Mouse (Mus musculus) spleen, adult 18-20 months (tissue): ENCODE measurements at regions not wholly inside any gene's neighbourhood (a gene's known extent, or its start where the extent isn't known, plus 50 kb on each side); places are given as distances from the start of the nearest gene placed in this dataset.

ENCODE experiments used
- DNase-seq, 2 experiments: peaks; one replicate each; pipeline ENCODE4 v3.0.0; 2022; ENCODE audit warnings: mixed read lengths in 2 of 2

DNA sequence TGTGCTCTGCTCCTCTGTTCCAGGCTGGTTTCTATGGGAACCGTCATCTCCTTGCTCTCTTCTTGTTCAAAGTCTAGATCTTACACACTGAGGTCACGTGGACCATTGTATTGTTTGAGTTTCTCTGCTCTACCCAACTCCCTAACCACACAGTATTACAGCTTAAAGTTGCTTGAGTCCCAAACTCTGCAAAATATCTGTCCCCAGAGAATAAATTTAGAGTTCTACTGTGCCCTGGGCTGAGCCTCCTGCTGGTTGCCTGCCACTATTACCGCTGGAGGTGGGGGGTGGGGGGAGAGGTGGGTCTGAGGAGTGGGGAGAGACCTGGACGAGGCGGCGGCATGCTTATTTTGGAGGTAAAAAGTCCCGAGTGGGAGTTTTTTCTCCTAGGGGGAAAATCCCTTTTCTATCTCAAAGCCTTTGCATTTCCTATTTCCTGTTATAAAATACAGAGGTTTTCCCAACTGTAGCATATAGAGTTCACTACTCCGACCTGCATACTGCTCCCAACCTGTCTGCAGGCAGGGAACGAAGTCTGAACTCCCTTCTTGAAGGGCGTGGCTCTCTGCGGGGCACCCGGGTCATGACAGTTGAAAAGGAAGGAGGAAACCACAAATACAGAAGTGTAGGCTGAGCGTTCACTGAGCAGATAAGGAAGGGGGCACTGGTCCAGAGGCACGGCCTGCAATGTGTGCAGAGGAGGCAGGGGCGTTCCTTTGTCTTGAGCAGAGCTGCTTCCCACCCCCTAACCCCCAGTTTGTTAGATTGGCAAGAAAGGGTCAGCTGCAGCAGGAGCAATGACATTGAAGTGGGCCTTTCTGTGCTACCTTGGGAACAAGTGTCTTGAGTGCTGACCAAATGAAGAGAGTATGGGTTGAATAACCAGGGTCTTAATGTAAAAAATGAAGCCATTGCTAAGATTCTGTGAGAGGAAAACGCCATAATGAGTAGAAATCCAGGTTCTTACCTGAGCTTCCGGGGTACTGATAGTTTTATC is 188.7 kb downstream of the Akap7 start:
- peak; percentile 29 to 51 for DNase-seq

DNA sequence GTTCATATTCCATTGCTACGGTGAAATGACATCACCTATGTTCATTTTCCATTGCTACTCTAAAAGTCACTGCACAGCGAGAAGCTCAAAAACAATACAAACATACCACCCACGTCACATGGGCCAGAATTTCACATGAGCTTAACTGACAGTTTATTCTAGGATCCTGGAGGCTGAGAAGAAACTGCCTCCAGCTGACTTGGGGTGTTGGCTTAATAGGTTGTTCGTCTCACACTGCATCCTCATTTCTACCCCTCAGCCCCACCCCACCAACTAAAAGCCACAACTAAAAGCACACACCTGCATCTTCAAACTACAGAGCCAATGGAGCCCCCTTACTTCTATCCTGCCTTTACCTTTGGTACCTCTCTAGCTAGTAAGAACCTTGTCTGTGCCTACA is 187.0 kb upstream of the Arg1 start:
- no peak for DNase-seq

- no peak for DNase-seq
Measured at GRCm38 (mm10) chr10:25112449-25113171, 185.3 kb upstream of the Arg1 start.

DNA sequence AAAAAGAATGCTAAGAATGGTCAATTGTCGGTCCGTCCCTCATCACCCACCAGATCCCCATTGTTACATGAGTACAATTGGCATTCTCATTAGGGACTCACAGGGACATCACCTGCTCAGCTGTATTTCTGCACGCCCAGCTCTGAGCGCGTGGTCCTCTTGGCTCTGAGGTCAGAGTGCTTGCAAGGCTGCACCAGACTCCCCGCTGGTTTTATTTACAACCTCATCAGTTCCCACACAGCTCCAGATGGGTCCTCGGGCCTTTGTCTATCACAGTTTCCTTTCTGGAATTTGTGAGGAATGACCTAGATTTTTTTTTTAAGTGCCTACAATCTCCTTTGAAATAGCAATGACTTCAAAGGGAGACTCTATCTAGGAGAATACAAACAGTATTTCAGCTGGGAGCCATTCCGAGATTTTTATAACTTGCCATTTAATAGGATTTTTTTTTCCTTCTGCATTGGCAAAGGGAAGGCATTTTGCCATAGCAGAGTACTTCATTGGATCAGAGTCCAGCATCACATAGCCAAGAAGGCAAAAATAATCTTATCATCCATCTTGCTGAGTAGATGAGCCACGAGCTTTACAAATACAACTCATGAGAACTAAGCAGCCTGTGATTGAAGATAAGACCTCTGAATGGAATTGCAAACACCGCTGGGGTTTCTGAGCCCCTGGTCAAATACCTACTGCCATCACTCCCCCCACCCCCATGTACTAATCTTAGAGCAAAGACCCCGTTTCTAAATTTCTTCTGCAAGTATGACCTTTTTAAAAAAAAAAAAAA is 184.5 kb upstream of the Arg1 start:
- no peak for DNase-seq

- DNase-seq, result no peak
Measured at GRCm38 (mm10) chr10:25111181-25111580, 183.9 kb upstream of the Arg1 start.

- DNase-seq, result no peak
Measured at GRCm38 (mm10) chr10:25098070-25098469, 170.8 kb upstream of the Arg1 start.

GRCm38 (mm10) chr10:25089705-25090386 is 162.6 kb upstream of the Arg1 start:
- no peak for DNase-seq

- no peak for DNase-seq
Measured at GRCm38 (mm10) chr10:25086745-25087144, 159.5 kb upstream of the Arg1 start.

- no peak for DNase-seq
Measured at GRCm38 (mm10) chr10:25082930-25083329, 155.6 kb upstream of the Arg1 start.

- DNase-seq, result no peak
Measured at GRCm38 (mm10) chr10:25072617-25073016, 145.3 kb upstream of the Arg1 start.

GRCm38 (mm10) chr10:25068301-25068700 is 141.0 kb upstream of the Arg1 start:
- DNase-seq, result no peak

GRCm38 (mm10) chr10:25064701-25065362 is 137.5 kb upstream of the Arg1 start:
- DNase-seq, result no peak

GRCm38 (mm10) chr10:25061402-25062055 is 134.2 kb upstream of the Arg1 start:
- DNase-seq, result no peak

DNA sequence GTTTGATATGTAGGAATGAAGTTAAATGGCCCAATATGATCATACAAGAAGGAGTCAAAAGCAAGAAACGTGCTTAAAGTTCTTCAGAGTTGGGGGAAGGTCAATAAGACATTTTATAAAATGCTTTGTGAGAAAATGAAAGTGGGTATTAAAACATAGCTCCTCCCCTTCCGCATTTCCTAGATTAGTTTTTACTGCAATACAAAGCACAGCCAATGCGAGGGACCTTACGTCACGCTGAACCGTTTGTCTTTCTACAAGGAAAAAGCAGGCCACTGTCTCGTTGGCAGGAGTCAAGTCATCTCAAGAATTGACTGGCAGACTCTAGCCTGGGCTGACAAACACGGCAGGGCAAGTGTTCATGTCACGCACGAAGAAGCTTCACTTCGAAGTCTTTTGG is 131.4 kb upstream of the Arg1 start:
- no peak for DNase-seq

DNA sequence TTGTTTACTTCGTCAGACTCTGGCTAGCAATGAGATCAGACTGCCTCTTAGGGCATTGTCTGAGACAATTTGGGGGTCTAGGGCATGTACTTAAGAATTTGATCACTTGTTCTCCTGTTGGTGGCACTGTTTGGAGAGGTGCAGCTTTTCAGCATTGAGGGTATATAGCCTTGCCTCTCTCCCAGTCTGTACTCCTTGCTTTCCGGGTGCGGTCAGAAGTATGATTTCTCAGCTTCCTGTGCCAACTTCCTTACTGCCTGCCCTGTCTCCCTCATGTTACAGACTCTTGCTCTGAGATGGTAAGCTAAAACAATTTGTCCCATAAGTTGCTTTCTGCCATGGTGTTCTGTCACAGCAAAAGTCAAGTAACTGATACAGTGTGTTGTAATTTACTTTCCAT is 124.7 kb upstream of the Arg1 start:
- DNase-seq, result no peak

DNA sequence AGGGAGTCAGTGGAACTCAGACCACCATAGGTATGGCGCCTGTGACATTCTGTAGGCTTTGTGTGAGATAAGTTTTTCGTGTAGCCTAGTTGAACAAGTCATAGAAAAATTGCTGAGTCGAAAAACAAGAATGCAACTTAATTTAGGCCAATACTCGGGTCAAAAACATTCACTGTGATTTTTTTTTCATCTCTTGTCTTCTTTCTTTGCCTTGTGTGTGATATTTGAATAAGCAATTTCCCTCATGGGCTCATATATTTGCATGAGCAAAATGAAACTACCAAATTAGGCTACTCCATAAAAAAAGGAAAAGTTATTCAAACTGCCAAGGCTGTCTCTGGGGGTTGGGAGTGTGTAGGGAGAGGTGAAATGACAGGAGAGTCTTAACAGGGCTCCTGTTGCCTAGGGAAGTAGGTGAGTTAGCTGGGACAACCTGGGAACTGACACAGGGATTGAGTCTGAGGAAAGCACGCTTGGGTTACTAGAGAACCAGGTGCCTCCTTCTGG is 124.1 kb upstream of the Arg1 start:
- DNase-seq, result no peak

DNA sequence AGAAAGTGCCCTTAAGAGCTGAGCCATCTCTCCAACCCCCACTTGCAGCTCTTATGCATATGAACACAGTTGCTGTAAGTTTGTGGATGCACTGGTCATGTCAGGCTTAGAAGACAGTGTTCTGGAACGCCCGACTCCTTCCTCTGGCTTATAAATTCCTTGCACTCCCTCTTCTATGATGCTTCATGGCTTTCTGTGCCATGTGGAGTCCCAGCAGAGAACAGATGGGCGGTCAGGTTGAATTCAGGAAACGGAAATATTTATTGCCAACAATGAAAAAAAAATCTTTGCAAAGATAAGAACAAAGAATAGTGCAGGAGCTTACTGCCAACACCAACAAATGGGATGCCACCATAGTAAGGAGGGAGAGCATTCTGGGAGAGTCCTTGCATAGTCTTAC is 113.9 kb upstream of the Arg1 start:
- DNase-seq, result no peak

DNA sequence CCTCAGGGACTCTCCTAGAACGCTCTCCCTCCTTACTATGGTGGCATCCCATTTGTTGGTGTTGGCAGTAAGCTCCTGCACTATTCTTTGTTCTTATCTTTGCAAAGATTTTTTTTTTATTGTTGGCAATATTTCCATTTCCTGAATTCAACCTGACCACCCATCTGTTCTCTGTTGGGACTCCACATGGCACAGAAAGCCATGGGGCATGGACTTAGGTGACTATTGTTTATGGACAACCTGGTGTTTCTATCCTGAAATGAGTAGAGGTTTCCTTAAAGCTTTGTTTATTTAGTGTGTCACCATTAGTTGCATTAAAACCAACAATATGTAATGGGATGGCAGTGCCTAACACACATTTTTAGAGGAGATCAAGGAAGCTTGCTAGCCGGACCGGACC is 112.6 kb upstream of the Arg1 start:
- no peak for DNase-seq

- no peak for DNase-seq
Measured at GRCm38 (mm10) chr10:25036928-25037327, 109.6 kb upstream of the Arg1 start.

- DNase-seq, result no peak
Measured at GRCm38 (mm10) chr10:25035363-25035762, 108.1 kb upstream of the Arg1 start.

DNA sequence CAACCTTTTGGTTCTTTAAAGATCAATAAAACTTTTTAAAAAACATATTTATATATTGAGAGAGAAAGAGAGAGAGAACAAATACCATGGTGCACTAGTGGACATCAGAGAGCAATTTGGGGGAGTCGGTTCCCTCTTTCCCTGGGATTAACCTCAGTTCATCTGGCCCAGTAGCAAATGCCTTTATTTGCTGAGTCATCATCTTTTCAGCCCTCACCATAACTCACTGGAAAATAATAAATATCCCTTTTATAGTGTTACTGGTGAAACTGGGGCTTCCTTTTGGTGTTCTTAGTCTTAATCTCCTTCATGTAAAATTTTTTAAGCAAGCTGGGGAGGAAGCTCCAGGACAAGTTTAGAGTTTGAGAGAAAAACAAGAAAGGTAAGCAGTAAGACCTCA is 105.3 kb upstream of the Arg1 start:
- no peak for DNase-seq
